Mouse (Mus musculus) CH12.LX (cell line): ENCODE measurements around the gene Lrrc29. TPM values are rescaled to one million over a fixed set of nuclear protein-coding genes. Genes with fewer than 3 reads are reported as not detected.
A peak's percentile ranks its signal among the peaks of the same experiment; 100 is the strongest.

Source experiments
- DNase-seq: peaks from one replicate; pipeline ENCODE4 v3.0.0-alpha.2; 2013; ENCODE audit errors: extremely low read depth
- H3K27ac ChIP-seq: 2 replicates; pipeline ENCODE4 v1.5.1; 2012; ENCODE audit warnings: low read depth, mild to moderate bottlenecking, control low read depth, moderate library complexity; ENCODE audit not compliant: insufficient read depth
- H3K27me3 ChIP-seq: replicated peaks from 2 replicates; pipeline ENCODE3; 2012; ENCODE audit warnings: inconsistent platforms
- H3K36me3 ChIP-seq, 2 experiments: replicated peaks in 1 of 2; 2 replicates each; pipeline versions ENCODE3 to v1.6.1; 2012; ENCODE audit warnings: inconsistent platforms in 1 of 2, low read length in 1 of 2, mild to moderate bottlenecking in 1 of 2, mixed read lengths in 1 of 2, moderate library complexity in 1 of 2; ENCODE audit not compliant: control insufficient read depth in 1 of 2, insufficient read depth in 1 of 2
- H3K4me1 ChIP-seq, 2 experiments: 2 replicates each; pipeline ENCODE4 v1.6.1; 2012; ENCODE audit warnings: inconsistent platforms in 1 of 2, moderate library complexity in 1 of 2; ENCODE audit not compliant: insufficient read depth in 2 of 2, control insufficient read depth in 1 of 2
- H3K4me2 ChIP-seq: 2 replicates; pipeline ENCODE4 v1.6.1; 2012; ENCODE audit warnings: low read depth, mild to moderate bottlenecking, control low read depth; ENCODE audit not compliant: poor library complexity, insufficient read depth, severe bottlenecking
- H3K4me3 ChIP-seq, 3 experiments: fragments of 150-350 bp in 1 of 3; sonication (generic) in 1 of 3; replicated peaks in 1 of 3; 2 replicates each; pipeline versions ENCODE3 to v1.5.1; 2011 to 2012; ENCODE audit warnings: low read depth in 2 of 3, low read length in 2 of 3, mild to moderate bottlenecking in 2 of 3, moderate library complexity in 2 of 3, control low read depth in 1 of 3, improper control_type of control experiment in 1 of 3, inconsistent platforms in 1 of 3, mixed read lengths in 1 of 3; ENCODE audit not compliant: poor library complexity in 1 of 3
- H3K79me2 ChIP-seq: replicated peaks from 2 replicates; pipeline ENCODE4 v1.6.1; 2012; ENCODE audit warnings: mild to moderate bottlenecking, moderate library complexity; ENCODE audit not compliant: control insufficient read depth, poor library complexity, insufficient read depth, severe bottlenecking; ENCODE audit errors: extremely low read depth
- H3K9ac ChIP-seq: 2 replicates; pipeline ENCODE4 v1.6.1; 2012; ENCODE audit warnings: low read depth, mild to moderate bottlenecking, control low read depth, moderate library complexity; ENCODE audit not compliant: insufficient read depth
- H3K9me3 ChIP-seq: replicated peaks from 2 replicates; pipeline ENCODE3; 2012; ENCODE audit warnings: low read length, inconsistent platforms, mixed read lengths
- BHLHE40 ChIP-seq: IDR thresholded peaks from 2 replicates; pipeline ENCODE4 v1.6.1; 2011; ENCODE audit warnings: mild to moderate bottlenecking, low read depth, low read length, improper control_type of control experiment
- CHD1 ChIP-seq: IDR thresholded peaks from 2 replicates; pipeline ENCODE4 v1.6.1; 2012; ENCODE audit warnings: low read depth, low read length, improper control_type of control experiment, inconsistent platforms
- CHD2 ChIP-seq: IDR thresholded peaks from 2 replicates; pipeline ENCODE4 v1.6.1; 2011; ENCODE audit warnings: low read length, improper control_type of control experiment
- EP300 ChIP-seq: IDR thresholded peaks from 2 replicates; pipeline ENCODE4 v1.6.1; 2011; ENCODE audit warnings: low read length, improper control_type of control experiment
- ETS1 ChIP-seq: conservative IDR thresholded peaks from 2 replicates; pipeline ENCODE4 v1.6.1; 2012; ENCODE audit warnings: low read depth, mild to moderate bottlenecking, inconsistent platforms, low read length, improper control_type of control experiment, moderate library complexity
- HCFC1 ChIP-seq: IDR thresholded peaks from 2 replicates; pipeline ENCODE4 v1.6.1; 2012; ENCODE audit warnings: low read depth, mild to moderate bottlenecking, inconsistent platforms, low read length, improper control_type of control experiment
- IRF4 ChIP-seq: IDR thresholded peaks from 2 replicates; pipeline ENCODE4 v1.6.1; 2014; ENCODE audit warnings: low read depth, mild to moderate bottlenecking, inconsistent platforms, low read length, improper control_type of control experiment
- JUN ChIP-seq: IDR thresholded peaks from 2 replicates; pipeline ENCODE4 v1.6.1; 2011; ENCODE audit warnings: low read depth, mild to moderate bottlenecking, low read length, improper control_type of control experiment, moderate library complexity; ENCODE audit not compliant: insufficient read depth
- KAT2A ChIP-seq: IDR thresholded peaks from 2 replicates; pipeline ENCODE4 v1.6.1; 2012; ENCODE audit warnings: low read length, improper control_type of control experiment, inconsistent platforms; ENCODE audit not compliant: insufficient replicate concordance
- MAZ ChIP-seq: IDR thresholded peaks from 2 replicates; pipeline ENCODE4 v1.6.1; 2012; ENCODE audit warnings: low read depth, mild to moderate bottlenecking, inconsistent platforms, low read length, improper control_type of control experiment, moderate library complexity
- MXI1 ChIP-seq: IDR thresholded peaks from 2 replicates; pipeline ENCODE4 v1.6.1; 2011; ENCODE audit warnings: mild to moderate bottlenecking, low read depth, low read length, improper control_type of control experiment
- MYC ChIP-seq: IDR thresholded peaks from 2 replicates; pipeline ENCODE4 v1.6.1; 2011; ENCODE audit warnings: low read depth, mild to moderate bottlenecking, improper control_type of control experiment, low read length
- POLR2AphosphoS2 ChIP-seq: IDR thresholded peaks from 2 replicates; pipeline ENCODE4 v1.6.1; 2011; ENCODE audit warnings: low read depth, low read length, improper control_type of control experiment
- SIN3A ChIP-seq: IDR thresholded peaks from 2 replicates; pipeline ENCODE4 v1.6.1; 2012; ENCODE audit warnings: low read length, improper control_type of control experiment, inconsistent platforms
- SMC3 ChIP-seq: IDR thresholded peaks from 2 replicates; pipeline ENCODE4 v1.6.1; 2011; ENCODE audit warnings: low read depth, low read length, improper control_type of control experiment
- USF2 ChIP-seq: conservative IDR thresholded peaks from 2 replicates; pipeline ENCODE4 v1.6.1; 2011; ENCODE audit warnings: low read depth, low read length, improper control_type of control experiment
- ZKSCAN1 ChIP-seq: IDR thresholded peaks from 2 replicates; pipeline ENCODE4 v1.6.1; 2012; ENCODE audit warnings: low read depth, inconsistent platforms, low read length, improper control_type of control experiment, borderline replicate concordance
- ZNF384 ChIP-seq: IDR thresholded peaks from 2 replicates; pipeline ENCODE4 v1.6.1; 2012; ENCODE audit warnings: low read depth, low read length, improper control_type of control experiment, inconsistent platforms
- dilution Hi-C: fragments of 300-500 bp; cut with MboI; formaldehyde crosslinking; loops from 2 replicates; pipeline ENCODE4 v1.14.3; 2020; ENCODE audit warnings: low sequenced_read_pairs; ENCODE audit not compliant: extremely low pct_unique_long_range_greater_than_20kb, extremely low pct_ligation_motif_present
- in situ Hi-C: fragments of 300-500 bp; cut with MboI; formaldehyde crosslinking; loops from 3 replicates; pipeline ENCODE4 v1.14.3; 2019; ENCODE audit warnings: low sequenced_read_pairs, low pct_ligation_motif_present, low pct_unique_long_range_greater_than_20kb, mixed read lengths
- polyA plus RNA-seq: library from polyadenylated mRNA; unstranded; fragments of >175 nt; gene quantifications from 2 replicates; pipeline ENCODE4 v1.2.1, GENCODE M21; 2012; ENCODE audit warnings: low read depth; ENCODE audit not compliant: insufficient read length
- total RNA-seq, 2 experiments: library from RNA; depleted of rRNA; stranded (reverse); fragments of 300-350 nt in 1 of 2; fragments of >200 nt in 1 of 2; gene quantifications; 2 replicates each; pipeline ENCODE4 v1.2.3; 2012 to 2014

Gene Lrrc29
- total and polyA plus RNA-seq, 3 experiments, result 1.4 to 1.8 (median 1.7) TPM

GRCm38 (mm10) chr8:105268342-105269074 is 57.6 kb downstream of the Lrrc29 start:
- dilution Hi-C loops, result no loop called here
- Histone ChIP-seq H3K9me3 (peaks cover 19% of the 10 kb centered on the region), H3K27me3 (no peaks in the 10 kb centered on the region), H3K4me3 (no peak overlapping the region), H3K79me2 (no peaks in the 10 kb centered on the region), H3K9ac (no peak overlapping the region), H3K4me1 (peaks cover 0 to 16% of the 10 kb centered on the region in 2 experiments; a peak in 2 of 4 replicates), H3K27ac (no peak overlapping the region), H3K36me3 (peaks cover 22 to 37% of the 10 kb centered on the region in 2 experiments), H3K4me2 (no peak overlapping the region)
- TF ChIP-seq MAZ (no peak), POLR2AphosphoS2 (no peak), MXI1 (no peak), KAT2A (no peak), EP300 (no peak), SMC3 (no peak), USF2 (no peak), BHLHE40 (no peak), CHD2 (no peak), IRF4 (no peak), CHD1 (no peak), MYC (no peak), ZNF384 (no peak), SIN3A (no peak), JUN (no peak), ZKSCAN1 (no peak), HCFC1 (no peak)
- no peak for DNase-seq
- in situ Hi-C loops, result no loop called here

GRCm38 (mm10) chr8:105266775-105267174 is 59.3 kb downstream of the Lrrc29 start:
- Histone ChIP-seq H3K4me2 (no peak overlapping the region), H3K36me3 (peaks cover 22 to 40% of the 10 kb centered on the region in 2 experiments), H3K9ac (no peak overlapping the region), H3K79me2 (no peaks in the 10 kb centered on the region), H3K27me3 (no peaks in the 10 kb centered on the region), H3K4me1 (peaks cover 0 to 24% of the 10 kb centered on the region in 2 experiments; a peak in 2 of 4 replicates), H3K4me3 (peak overlapping the region in 1 of 3 experiments; percentile 1), H3K27ac (no peak overlapping the region), H3K9me3 (peaks cover 19% of the 10 kb centered on the region)
- in situ Hi-C loops, result no loop called here
- TF ChIP-seq MAZ (0 out of 2 replicates have a peak, but pooled peaks have one; percentile 50), IRF4 (peak; percentile 26; the same call in 1 of the 2 replicates), MXI1 (no peak), EP300 (peak; percentile 51; the same call in 1 of the 2 replicates), SIN3A (0 out of 2 replicates have a peak, but pooled peaks have one; percentile 26), KAT2A (no peak), ETS1 (peak; percentile 54)
- DNase-seq, result peak; percentile 90
- dilution Hi-C loops, result no loop called here
